Mouse (Mus musculus) olfactory bulb, adult 2 months (tissue): Measurements from ENCODE around the gene Gnmt. TPM values are rescaled to one million over a fixed set of nuclear protein-coding genes. Genes with fewer than 3 reads are reported as not detected.

Experiments
- H3K27ac ChIP-seq: fragments of 200-500 bp; 2 replicates; pipeline ENCODE4 v1.5.1; 2012; ENCODE audit warnings: low read depth, low read length; ENCODE audit not compliant: insufficient read depth
- H3K4me1 ChIP-seq: fragments of 200-500 bp; 2 replicates; pipeline ENCODE4 v1.6.1; 2012; ENCODE audit warnings: low read length; ENCODE audit not compliant: control insufficient read depth, insufficient read depth
- H3K4me3 ChIP-seq: fragments of 200-500 bp; 2 replicates; pipeline ENCODE4 v1.5.1; 2012; ENCODE audit warnings: mild to moderate bottlenecking, low read depth, low read length, moderate library complexity; ENCODE audit not compliant: insufficient read depth
- CTCF ChIP-seq: fragments of 200-500 bp; IDR thresholded peaks from 2 replicates; pipeline ENCODE4 v1.5.1; 2012; ENCODE audit warnings: low read depth, mild to moderate bottlenecking, low read length, moderate library complexity; ENCODE audit not compliant: insufficient read depth
- POLR2A ChIP-seq: fragments of 200-500 bp; IDR thresholded peaks from 2 replicates; pipeline ENCODE4 v1.6.1; 2012; ENCODE audit warnings: mild to moderate bottlenecking, low read depth, low read length, moderate library complexity; ENCODE audit not compliant: insufficient read depth
- WGBS: fragments of 180-500 bp; shearing (Covaris S2); methylation state at CpG from one replicate; pipeline ENCODE4 v1.1.7; 2018; 5-methylcytosine and 5-hydroxymethylcytosine counted together
- polyA plus RNA-seq: library from polyadenylated mRNA; stranded (reverse); fragments of >200 nt; gene quantifications from 2 replicates; pipeline ENCODE4 v1.2.4, GENCODE M21; 2012; ENCODE audit warnings: low replicate concordance; ENCODE audit not compliant: missing spikeins, insufficient read depth, insufficient read length

Gene Gnmt
- polyA plus RNA-seq, 1 experiment = not detected

DNA sequence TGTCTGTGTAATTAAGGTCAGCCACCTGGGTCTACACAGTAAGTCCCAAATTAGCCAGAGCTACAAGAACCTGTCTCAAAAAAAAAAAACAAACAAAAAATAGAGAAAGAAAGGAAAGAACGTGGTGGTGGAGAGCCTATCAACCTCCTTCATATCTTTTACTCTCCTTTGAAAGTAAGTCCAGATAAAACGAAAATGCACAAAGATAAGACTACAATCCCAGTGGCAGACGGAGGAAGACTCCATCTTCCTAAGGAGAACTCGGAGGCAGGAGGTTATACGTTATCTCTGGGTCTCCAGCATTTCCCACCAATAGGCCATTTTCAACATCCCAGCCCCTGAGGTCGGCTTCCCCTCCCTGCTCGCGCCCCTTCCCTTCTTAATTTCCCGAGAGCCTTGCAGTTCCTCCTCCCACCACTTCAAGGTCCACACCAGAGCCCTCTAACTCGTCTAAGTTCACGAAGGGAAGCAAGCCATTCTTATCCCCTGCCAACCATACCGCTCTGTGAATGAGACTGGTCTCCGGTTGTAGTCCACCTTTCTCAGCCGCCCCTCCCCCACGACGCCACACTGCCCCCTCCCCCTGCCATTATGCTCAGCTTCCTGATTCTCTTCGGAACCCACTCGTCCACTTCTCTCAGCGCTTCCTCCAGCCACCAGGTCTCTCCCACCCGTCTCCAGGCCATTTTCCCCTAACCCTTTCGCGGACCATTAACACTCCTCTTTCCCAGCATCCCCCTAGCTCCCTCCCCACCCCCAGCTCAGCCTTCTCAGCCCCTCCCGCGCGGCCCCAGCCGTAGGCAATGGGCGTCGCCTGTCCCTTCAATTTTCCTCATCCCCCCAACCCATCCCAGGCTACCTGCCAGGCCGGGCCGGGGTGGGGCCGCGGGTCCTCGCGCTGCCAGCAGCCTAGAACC is 48.9 kb downstream of the Gnmt start:
- Histone ChIP-seq H3K4me3 (peak overlapping the region; percentile 99), H3K27ac (no peak overlapping the region; the same call in 1 of the 2 replicates), H3K4me1 (peaks cover 23% of the 10 kb centered on the region)
- under 1% methylated on average over 34 of the region's 34 CpGs for WGBS
- 0 out of 2 replicates have a peak, but pooled peaks have one; percentile 9 for TF ChIP-seq POLR2A
- TF ChIP-seq CTCF = 0 out of 2 replicates have a peak, but pooled peaks have one; percentile 13

DNA sequence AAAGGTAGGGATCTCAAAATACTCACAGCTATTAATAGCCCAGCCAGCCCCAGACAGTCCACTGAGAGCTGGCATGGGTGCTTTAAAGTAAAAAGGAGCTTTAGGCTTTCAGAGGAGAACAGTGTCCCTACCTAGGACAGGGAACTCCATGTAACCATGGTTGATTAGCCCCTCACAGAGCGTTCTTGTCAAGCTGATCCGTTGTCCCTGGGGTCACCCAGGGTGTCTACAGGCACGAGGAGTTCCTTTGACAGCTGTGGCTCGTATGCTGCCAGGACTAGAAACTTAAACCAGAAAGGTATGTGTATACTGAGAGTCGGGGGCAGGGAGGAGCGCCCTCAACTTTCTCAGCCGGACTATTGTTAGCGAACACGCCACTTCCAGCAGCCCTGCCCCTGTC is 50.1 kb downstream of the Gnmt start:
- H3K4me3 ChIP-seq = no peak overlapping the region
- 60% methylated on average over 9 of the region's 9 CpGs for WGBS
- no peak overlapping the region for H3K27ac ChIP-seq
- peaks cover 28% of the 10 kb centered on the region for H3K4me1 ChIP-seq
- TF ChIP-seq POLR2A (no peak), CTCF (no peak)

DNA sequence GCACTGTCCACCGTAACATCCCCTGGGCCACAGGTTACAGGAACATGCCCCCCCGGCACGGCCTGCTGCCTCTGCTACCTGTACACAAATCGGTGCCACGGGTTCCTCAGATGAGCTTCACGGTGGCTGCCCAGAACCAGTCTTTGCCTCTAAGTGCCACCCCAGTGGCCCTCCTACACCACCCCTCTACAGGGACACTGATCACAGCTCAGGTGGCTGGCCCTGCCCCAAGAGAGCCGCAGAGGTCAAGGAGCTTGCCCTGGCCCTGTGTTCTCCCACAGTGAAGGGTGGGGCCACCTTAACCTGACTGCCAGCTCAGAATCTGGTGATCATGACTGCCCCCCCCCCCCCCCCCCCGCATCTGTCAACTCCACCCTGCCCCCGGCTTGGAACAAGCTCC is 50.6 kb downstream of the Gnmt start, which contains the start of gene Mea1:
Gene Mea1 (plus strand): TSS at position 378 of the 400 bp plus-strand sequence.
- WGBS = 78% methylated on average over 9 of the region's 9 CpGs
- TF ChIP-seq POLR2A (no peak), CTCF (no peak)
- no peak within 1 kb of the TSS for H3K27ac ChIP-seq
- peaks cover 28% of the 10 kb centered on the region for H3K4me1 ChIP-seq
- H3K4me3 ChIP-seq = no peak within 1 kb of the TSS

Other genes with a start within 250 kb of the Gnmt start
- not detected in 2 replicates for gene Ttbk1, start 241.5 kb downstream of the Gnmt start, polyA plus RNA-seq
- not detected in 2 replicates for gene Dnph1, start 232.5 kb downstream of the Gnmt start, polyA plus RNA-seq
- gene Cul9, start 182.8 kb downstream of the Gnmt start, polyA plus RNA-seq = not detected in 2 replicates
- gene Srf, start 173.0 kb downstream of the Gnmt start, polyA plus RNA-seq = not detected in 2 replicates
- gene Ptk7, start 99.7 kb downstream of the Gnmt start, polyA plus RNA-seq = not detected in 2 replicates
- not detected in 2 replicates for gene Klc4, start 83.1 kb downstream of the Gnmt start, polyA plus RNA-seq
- not detected in 2 replicates for gene Mrpl2, start 82.9 kb downstream of the Gnmt start, polyA plus RNA-seq
- not detected in 2 replicates for gene Cul7, start 78.8 kb downstream of the Gnmt start, polyA plus RNA-seq
- not detected in 2 replicates for gene Rrp36, start 54.8 kb downstream of the Gnmt start, polyA plus RNA-seq
- not detected in 2 replicates for gene Mea1, start 50.4 kb downstream of the Gnmt start, polyA plus RNA-seq
- gene Klhdc3, start 48.3 kb downstream of the Gnmt start, polyA plus RNA-seq = not detected in 2 replicates
- 293 TPM in 1 of 2 replicates, not detected in the other for gene Ppp2r5d, start 24.1 kb downstream of the Gnmt start, polyA plus RNA-seq
- not detected in 2 replicates for gene Pex6, start 17.7 kb downstream of the Gnmt start, polyA plus RNA-seq
- gene Cnpy3, start 23.0 kb upstream of the Gnmt start, polyA plus RNA-seq = not detected in 2 replicates
- not detected in 2 replicates for gene Ptcra, start 34.5 kb upstream of the Gnmt start, polyA plus RNA-seq
- not detected in 2 replicates for gene 2310039H08Rik, start 43.5 kb upstream of the Gnmt start, polyA plus RNA-seq
- gene Rpl7l1, start 53.5 kb upstream of the Gnmt start, polyA plus RNA-seq = not detected in 2 replicates
- gene Bicral, start 129.3 kb upstream of the Gnmt start, polyA plus RNA-seq = not detected in 2 replicates
- gene Tbcc, start 161.5 kb upstream of the Gnmt start, polyA plus RNA-seq = not detected in 2 replicates
- not detected in 2 replicates for gene Prph2, start 181.3 kb upstream of the Gnmt start, polyA plus RNA-seq